Mouse (Mus musculus): ENCODE measurements around the gene 4933406M09Rik. TPM values are rescaled to one million over a fixed set of nuclear protein-coding genes. Genes with fewer than 3 reads are reported as not detected.

4933406M09Rik gene
- polyA plus RNA-seq, 1 experiment from 2014 or later: not detected

DNA sequence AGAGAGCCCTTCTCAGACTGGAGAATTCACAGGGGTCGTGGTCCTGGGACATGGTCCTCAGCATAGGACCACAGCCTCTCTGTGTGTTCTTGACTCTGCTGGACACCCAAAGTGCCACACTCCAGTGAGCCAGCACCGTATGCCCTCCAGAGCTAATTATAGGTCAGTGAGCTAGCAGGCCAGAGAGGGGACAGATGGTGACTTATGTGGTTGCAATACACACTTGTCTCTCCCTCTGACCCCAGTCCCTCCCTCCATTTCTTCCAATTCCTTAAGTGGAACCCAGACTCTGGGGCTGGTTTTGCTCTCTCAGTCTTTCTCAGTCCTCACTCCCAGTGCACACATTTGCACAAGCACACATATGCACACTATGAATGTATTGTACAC lies 43.5 kb upstream of the 4933406M09Rik start:
- ATAC-seq (ENCODE audit: low FRiP score, low TSS enrichment): no peak
- no peaks in the 10 kb centered on the region for H3K4me1 ChIP-seq (replicated peaks; ENCODE audit: control insufficient read depth, insufficient read depth)
- no peaks in the 10 kb centered on the region for H3K27me3 ChIP-seq (ENCODE audit: control insufficient read depth, insufficient read depth, low read length)
- H3K27ac ChIP-seq (replicated peaks): no peak overlapping the region
- DNase-seq (ENCODE audit: low spot score): peak; percentile 11
- no peak for TF ChIP-seq EP300 (optimal IDR thresholded peaks at IDR 0.05)
- no peak for TF ChIP-seq CTCF (IDR thresholded peaks at IDR 0.05; ENCODE audit: low read depth)
- WGBS: 65% methylated on average over 2 of the region's 2 CpGs
- H3K9ac ChIP-seq (ENCODE audit: low read length): no peak overlapping the region
- H3K4me2 ChIP-seq (replicated peaks; ENCODE audit: low read depth): no peak overlapping the region
- peaks cover 14% of the 10 kb centered on the region for H3K36me3 ChIP-seq (ENCODE audit: control insufficient read depth, insufficient read depth, low read length)
- H3K4me3 ChIP-seq (ENCODE audit: low read depth, low read length): no peak overlapping the region
- H3K9me3 ChIP-seq (ENCODE audit: control insufficient read depth, low read length): no peaks in the 10 kb centered on the region

DNA sequence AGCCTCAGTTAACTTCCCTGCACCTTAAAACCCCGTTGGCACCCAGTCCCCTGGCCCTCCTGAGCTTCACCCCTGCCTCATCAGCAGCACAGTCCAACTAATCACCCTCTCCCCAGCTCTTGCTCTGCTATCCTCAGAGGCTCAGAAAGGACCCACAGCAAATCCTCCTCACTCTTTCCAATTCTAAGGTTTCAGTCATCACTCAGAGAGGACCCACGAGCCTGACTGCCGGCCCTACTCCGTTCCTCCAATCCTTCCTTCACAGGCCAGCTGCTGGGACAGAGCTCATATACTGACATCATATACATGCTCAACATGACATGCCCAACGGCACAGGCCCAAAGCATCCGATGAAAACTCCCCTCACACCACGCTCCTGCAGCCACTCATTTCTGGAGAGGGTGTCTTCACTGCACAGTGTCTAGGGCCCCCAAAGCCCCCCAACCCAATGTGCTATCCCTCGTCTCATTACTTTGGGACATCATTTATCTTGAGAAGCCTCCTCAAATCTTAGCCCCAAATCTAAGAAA lies 42.9 kb upstream of the 4933406M09Rik start:
- Histone ChIP-seq H3K27me3 (ENCODE audit: control insufficient read depth, insufficient read depth, low read length) (no peaks in the 10 kb centered on the region), H3K9me3 (ENCODE audit: control insufficient read depth, low read length) (no peaks in the 10 kb centered on the region), H3K36me3 (ENCODE audit: control insufficient read depth, insufficient read depth, low read length) (peaks cover 14% of the 10 kb centered on the region), H3K4me2 (replicated peaks; ENCODE audit: low read depth) (no peak overlapping the region), H3K4me1 (replicated peaks; ENCODE audit: control insufficient read depth, insufficient read depth) (no peaks in the 10 kb centered on the region), H3K9ac (ENCODE audit: low read length) (no peak overlapping the region), H3K4me3 (ENCODE audit: low read depth, low read length) (no peak overlapping the region), H3K27ac (replicated peaks) (no peak overlapping the region)
- DNase-seq (ENCODE audit: low spot score): no peak
- TF ChIP-seq CTCF (IDR thresholded peaks at IDR 0.05; ENCODE audit: low read depth) (no peak), EP300 (optimal IDR thresholded peaks at IDR 0.05) (no peak)
- ATAC-seq (ENCODE audit: low FRiP score, low TSS enrichment): no peak
- WGBS: 72% methylated on average over 8 of the region's 8 CpGs

DNA sequence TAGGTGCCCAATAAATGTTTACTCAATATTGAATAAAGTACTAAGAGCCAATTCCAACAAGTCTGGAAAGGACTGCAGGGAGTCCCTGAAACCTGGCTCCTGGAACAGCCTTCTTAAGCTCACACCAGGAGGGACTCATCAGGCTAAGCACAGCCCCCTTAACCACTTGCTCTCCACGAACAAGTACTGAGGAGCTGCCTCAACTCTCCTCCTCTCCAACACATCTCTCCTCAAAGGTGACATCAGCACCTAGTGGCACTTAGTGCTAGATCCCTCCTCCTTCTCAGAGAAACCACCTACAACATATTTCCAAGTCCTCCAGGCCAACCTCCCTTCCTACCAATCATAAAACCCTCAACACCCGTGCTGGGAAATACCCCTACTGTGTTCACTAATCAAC lies 42.2 kb upstream of the 4933406M09Rik start:
- H3K4me1 ChIP-seq (replicated peaks; ENCODE audit: control insufficient read depth, insufficient read depth): no peaks in the 10 kb centered on the region
- H3K36me3 ChIP-seq (ENCODE audit: control insufficient read depth, insufficient read depth, low read length): peaks cover 14% of the 10 kb centered on the region
- no peaks in the 10 kb centered on the region for H3K27me3 ChIP-seq (ENCODE audit: control insufficient read depth, insufficient read depth, low read length)
- peak overlapping the region; percentile 81 for H3K4me2 ChIP-seq (replicated peaks; ENCODE audit: low read depth)
- no peaks in the 10 kb centered on the region for H3K9me3 ChIP-seq (ENCODE audit: control insufficient read depth, low read length)
- WGBS: 18% methylated on average over 2 of the region's 2 CpGs
- ATAC-seq (ENCODE audit: low FRiP score, low TSS enrichment) (no peak), DNase-seq (ENCODE audit: low spot score) (no peak)
- peak overlapping the region; percentile 43 for H3K4me3 ChIP-seq (ENCODE audit: low read depth, low read length)
- TF ChIP-seq EP300 (optimal IDR thresholded peaks at IDR 0.05) (no peak), CTCF (IDR thresholded peaks at IDR 0.05; ENCODE audit: low read depth) (no peak)
- H3K27ac ChIP-seq (replicated peaks): no peak overlapping the region
- H3K9ac ChIP-seq (ENCODE audit: low read length): no peak overlapping the region

DNA sequence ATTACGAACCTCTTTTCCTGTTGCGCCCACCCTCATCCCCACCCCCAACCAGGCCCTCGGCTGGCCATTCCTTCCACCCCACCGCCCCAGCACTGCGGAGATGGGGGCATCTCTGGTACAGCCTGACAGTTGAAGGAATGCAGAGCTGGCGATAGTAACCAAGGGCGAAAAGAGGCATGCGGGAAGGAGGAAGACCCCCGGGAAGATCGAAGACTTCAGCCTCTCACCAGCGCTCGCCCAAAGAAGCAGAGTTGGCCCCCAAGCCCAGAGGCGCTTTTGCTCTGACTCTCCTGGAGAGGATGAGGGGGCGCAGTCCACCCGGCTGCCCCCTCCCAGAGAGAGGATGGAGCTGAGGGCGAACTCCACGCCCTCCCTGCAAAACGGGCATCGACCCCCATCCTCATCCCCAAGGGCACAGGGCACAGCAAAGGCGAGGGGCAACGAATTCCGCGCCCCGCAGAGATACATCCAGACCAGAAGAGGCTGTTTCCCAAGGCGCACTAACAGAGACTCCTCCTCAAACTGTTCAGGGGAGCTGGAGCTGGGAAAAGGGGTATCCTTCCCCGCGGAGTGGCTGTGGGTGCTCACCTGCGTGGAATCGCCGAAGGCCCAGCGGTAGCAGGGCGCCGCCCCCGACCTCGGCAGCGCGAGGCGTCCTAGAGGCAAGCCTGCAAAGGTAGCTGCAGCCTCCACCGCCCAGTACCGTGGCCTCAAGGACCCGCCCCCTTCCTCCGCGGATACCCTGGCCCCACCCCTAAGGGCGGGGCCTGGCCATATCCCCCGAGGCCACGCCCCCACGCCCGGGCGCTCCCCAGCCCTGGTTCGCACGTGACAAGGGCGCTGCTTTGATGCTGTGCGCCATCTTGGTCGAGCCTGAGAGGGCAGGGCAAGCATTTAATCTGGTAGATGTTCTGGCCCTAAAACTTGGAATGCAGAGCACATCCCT lies 41.5 kb upstream of the 4933406M09Rik start:
- Histone ChIP-seq H3K4me2 (replicated peaks; ENCODE audit: low read depth) (peak overlapping the region; percentile 81), H3K4me3 (ENCODE audit: low read depth, low read length) (peak overlapping the region; percentile 43), H3K27ac (replicated peaks) (no peak overlapping the region), H3K27me3 (ENCODE audit: control insufficient read depth, insufficient read depth, low read length) (no peaks in the 10 kb centered on the region), H3K4me1 (replicated peaks; ENCODE audit: control insufficient read depth, insufficient read depth) (no peaks in the 10 kb centered on the region), H3K9me3 (ENCODE audit: control insufficient read depth, low read length) (no peaks in the 10 kb centered on the region), H3K36me3 (ENCODE audit: control insufficient read depth, insufficient read depth, low read length) (peaks cover 14% of the 10 kb centered on the region), H3K9ac (ENCODE audit: low read length) (peak overlapping the region; percentile 53)
- TF ChIP-seq EP300 (optimal IDR thresholded peaks at IDR 0.05): no peak
- no peak for TF ChIP-seq CTCF (IDR thresholded peaks at IDR 0.05; ENCODE audit: low read depth)
- WGBS: 2% methylated on average over 51 of the region's 54 CpGs
- ATAC-seq (ENCODE audit: low FRiP score, low TSS enrichment): peak; percentile 96
- DNase-seq (ENCODE audit: low spot score): peak; percentile 97

DNA sequence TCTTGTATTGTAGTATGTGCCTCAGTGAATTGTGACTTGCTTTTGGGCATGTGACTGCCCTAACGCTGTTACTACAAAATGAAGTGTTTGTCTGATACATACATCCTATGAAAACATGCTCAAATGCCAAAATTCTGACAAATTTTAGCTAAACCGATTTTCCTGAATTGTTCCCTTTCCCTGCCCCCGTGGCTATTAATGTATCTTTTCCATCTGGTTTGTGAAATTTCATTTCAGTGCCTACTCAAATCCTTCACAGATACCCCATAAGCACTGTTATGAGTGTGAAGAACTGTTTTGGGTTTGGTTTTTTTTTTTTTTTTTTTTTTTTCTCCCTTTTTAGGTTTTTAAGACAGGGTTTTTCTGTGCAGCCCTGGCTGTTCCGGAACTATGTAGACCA lies 40.7 kb upstream of the 4933406M09Rik start:
- no peak overlapping the region for H3K9ac ChIP-seq (ENCODE audit: low read length)
- peaks cover 16% of the 10 kb centered on the region for H3K36me3 ChIP-seq (ENCODE audit: control insufficient read depth, insufficient read depth, low read length)
- 0 out of 2 replicates have a peak overlapping the region, but pooled peaks have one; percentile 43 for H3K4me3 ChIP-seq (ENCODE audit: low read depth, low read length)
- no peak for TF ChIP-seq EP300 (optimal IDR thresholded peaks at IDR 0.05)
- TF ChIP-seq CTCF (IDR thresholded peaks at IDR 0.05; ENCODE audit: low read depth): no peak
- peak overlapping the region; percentile 81 for H3K4me2 ChIP-seq (replicated peaks; ENCODE audit: low read depth)
- WGBS: 75% methylated on average over 4 of the region's 4 CpGs
- DNase-seq (ENCODE audit: low spot score): no peak
- no peak overlapping the region for H3K27ac ChIP-seq (replicated peaks)
- H3K27me3 ChIP-seq (ENCODE audit: control insufficient read depth, insufficient read depth, low read length): no peaks in the 10 kb centered on the region
- ATAC-seq (ENCODE audit: low FRiP score, low TSS enrichment): 0 out of 2 replicates have a peak, but pooled peaks have one; percentile 0
- no peaks in the 10 kb centered on the region for H3K9me3 ChIP-seq (ENCODE audit: control insufficient read depth, low read length)
- no peaks in the 10 kb centered on the region for H3K4me1 ChIP-seq (replicated peaks; ENCODE audit: control insufficient read depth, insufficient read depth)

DNA sequence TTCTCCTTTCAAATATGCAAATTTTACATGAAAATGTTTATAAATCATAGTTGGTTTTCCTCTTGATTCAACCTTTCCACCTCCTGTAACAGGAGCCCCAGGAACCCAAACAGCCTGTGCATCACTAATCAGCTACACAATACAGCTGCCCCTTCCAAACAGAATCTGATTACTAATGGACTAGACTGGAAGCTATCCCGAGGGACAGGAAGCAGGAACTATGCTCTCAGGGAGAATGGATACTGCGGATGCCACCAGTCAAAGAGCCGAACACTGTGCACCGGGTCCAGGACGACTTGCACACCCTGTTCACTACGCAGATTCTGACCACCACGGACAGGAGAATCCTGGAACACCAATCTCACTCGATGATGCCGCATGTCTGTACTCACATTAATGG lies 37.9 kb upstream of the 4933406M09Rik start:
- 88% methylated on average over 9 of the region's 9 CpGs for WGBS
- H3K4me3 ChIP-seq (ENCODE audit: low read depth, low read length): no peak overlapping the region
- DNase-seq (ENCODE audit: low spot score) (no peak), ATAC-seq (ENCODE audit: low FRiP score, low TSS enrichment) (no peak)
- no peak overlapping the region for H3K4me2 ChIP-seq (replicated peaks; ENCODE audit: low read depth)
- no peaks in the 10 kb centered on the region for H3K4me1 ChIP-seq (replicated peaks; ENCODE audit: control insufficient read depth, insufficient read depth)
- H3K27ac ChIP-seq (replicated peaks): no peak overlapping the region
- no peaks in the 10 kb centered on the region for H3K27me3 ChIP-seq (ENCODE audit: control insufficient read depth, insufficient read depth, low read length)
- no peak overlapping the region for H3K9ac ChIP-seq (ENCODE audit: low read length)
- H3K36me3 ChIP-seq (ENCODE audit: control insufficient read depth, insufficient read depth, low read length): peaks cover 22% of the 10 kb centered on the region
- no peaks in the 10 kb centered on the region for H3K9me3 ChIP-seq (ENCODE audit: control insufficient read depth, low read length)
- TF ChIP-seq CTCF (IDR thresholded peaks at IDR 0.05; ENCODE audit: low read depth) (no peak), EP300 (optimal IDR thresholded peaks at IDR 0.05) (no peak)

Measured in stomach, postnatal 0 days (tissue).